Mouse (Mus musculus): ENCODE data around the gene Ncstn. TPM values are rescaled to one million over a fixed set of nuclear protein-coding genes. Genes with fewer than 3 reads are reported as not detected.

Gene Ncstn
- polyA plus RNA-seq (2012; rRNA removed): 60.5 and 77.9 TPM in 2 replicates

DNA sequence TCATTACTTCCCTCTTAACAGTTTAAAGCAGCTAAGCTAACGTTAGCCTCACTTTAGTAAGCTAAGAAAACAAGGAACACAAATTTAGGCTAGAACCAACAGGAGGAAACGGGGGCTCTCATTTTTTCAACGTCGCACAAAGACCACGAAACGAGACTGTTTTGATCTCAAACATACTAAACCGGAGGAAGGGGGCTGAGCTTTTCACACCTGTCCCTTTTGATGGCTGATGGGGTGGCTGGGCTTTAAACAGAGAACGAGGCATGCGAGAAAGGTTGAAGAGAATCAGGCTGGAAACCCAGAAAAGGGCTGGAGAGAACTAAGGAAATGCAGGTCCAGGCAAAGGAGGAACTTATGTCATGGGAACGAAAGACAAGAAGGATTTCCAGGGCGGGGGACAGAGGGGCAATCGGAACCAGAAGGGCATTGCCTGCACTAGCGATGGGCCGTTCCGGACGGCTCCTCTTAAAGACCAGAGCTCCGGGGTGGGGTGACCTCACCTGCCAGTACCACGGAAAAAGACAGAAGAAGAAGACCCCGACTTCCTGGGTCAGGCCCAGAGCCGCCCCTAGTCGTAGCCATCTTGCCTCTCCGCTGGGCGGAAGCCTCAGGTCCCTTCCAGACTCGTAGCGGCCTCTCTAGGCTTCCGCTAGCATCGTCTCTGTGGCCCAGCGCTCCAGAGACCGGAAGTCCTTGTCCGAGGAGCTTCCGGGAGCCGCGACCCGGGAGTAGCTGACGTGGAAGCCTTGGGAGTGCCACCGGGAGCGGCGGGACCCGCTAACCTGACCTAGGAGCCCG is at the start of gene Ncstn, which contains the start of gene Copa:
TSS of gene Ncstn (minus strand) at position 695 of the 798 bp plus-strand sequence.
TSS of gene Copa (plus strand) at position 429 of the 798 bp plus-strand sequence.
- H3K4me1 ChIP-seq (ENCODE audit: control insufficient read depth, insufficient read depth, low read length): no peaks in the 10 kb centered on the region; the same call in 1 of the 2 replicates
- H3K36me3 ChIP-seq (ENCODE audit: control insufficient read depth, insufficient read depth, low read length): no peaks in the 10 kb centered on the region
- peak within 1 kb of the TSS; percentile 84 for H3K27ac ChIP-seq (ENCODE audit: control insufficient read depth, insufficient read depth, low read depth, low read length)
- TF ChIP-seq POLR2A (IDR thresholded peaks at IDR 0.05; ENCODE audit: control insufficient read depth, low read depth, low read length) (peak; percentile 85), CTCF (IDR thresholded peaks at IDR 0.05; ENCODE audit: control insufficient read depth, insufficient read depth, insufficient replicate concordance, low read depth, low read length) (no peak)
- H3K27me3 ChIP-seq (ENCODE audit: control insufficient read depth, insufficient read depth, low read length): no peaks in the 10 kb centered on the region
- peak within 1 kb of the TSS; percentile 96 for H3K4me3 ChIP-seq (ENCODE audit: control insufficient read depth, low read depth, low read length)

GRCm38 (mm10) chr1:172132319-172132718 is 49.7 kb upstream of the Ncstn start:
- TF ChIP-seq CTCF (IDR thresholded peaks at IDR 0.05; ENCODE audit: control insufficient read depth, insufficient read depth, insufficient replicate concordance, low read depth, low read length): no peak
- no peak overlapping the region for H3K27ac ChIP-seq (ENCODE audit: control insufficient read depth, insufficient read depth, low read depth, low read length)
- no peaks in the 10 kb centered on the region for H3K27me3 ChIP-seq (ENCODE audit: control insufficient read depth, insufficient read depth, low read length)
- H3K4me1 ChIP-seq (ENCODE audit: control insufficient read depth, insufficient read depth, low read length): peaks cover 3% of the 10 kb centered on the region
- H3K4me3 ChIP-seq (ENCODE audit: control insufficient read depth, low read depth, low read length): no peak overlapping the region
- H3K36me3 ChIP-seq (ENCODE audit: control insufficient read depth, insufficient read depth, low read length): peaks cover 8% of the 10 kb centered on the region

DNA sequence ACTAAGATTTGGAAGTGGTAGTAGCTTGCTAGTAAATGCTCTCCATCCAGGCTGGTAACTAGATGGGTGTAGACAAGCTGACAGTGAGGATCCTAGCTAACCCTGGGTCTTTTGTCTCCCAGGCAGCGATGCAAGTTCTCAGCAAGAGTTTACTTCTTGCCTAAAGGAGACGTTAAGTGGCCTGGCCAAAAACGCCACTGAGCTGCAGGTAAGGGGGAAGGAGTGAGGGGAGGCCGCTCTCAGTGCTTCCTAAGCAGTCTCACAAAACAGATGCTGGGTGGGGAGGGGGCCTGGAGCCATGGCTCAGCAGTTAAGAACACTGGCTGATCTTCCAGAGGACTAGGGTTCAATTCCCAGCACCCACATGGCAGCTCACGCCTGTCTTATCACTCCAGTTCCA is 47.2 kb upstream of the Ncstn start:
- Histone ChIP-seq H3K4me1 (ENCODE audit: control insufficient read depth, insufficient read depth, low read length) (peaks cover 3% of the 10 kb centered on the region), H3K27me3 (ENCODE audit: control insufficient read depth, insufficient read depth, low read length) (no peaks in the 10 kb centered on the region), H3K36me3 (ENCODE audit: control insufficient read depth, insufficient read depth, low read length) (peaks cover 8% of the 10 kb centered on the region), H3K4me3 (ENCODE audit: control insufficient read depth, low read depth, low read length) (peak overlapping the region; percentile 5; the same call in 1 of the 2 replicates), H3K27ac (ENCODE audit: control insufficient read depth, insufficient read depth, low read depth, low read length) (no peak overlapping the region)
- TF ChIP-seq CTCF (IDR thresholded peaks at IDR 0.05; ENCODE audit: control insufficient read depth, insufficient read depth, insufficient replicate concordance, low read depth, low read length) (no peak), POLR2A (IDR thresholded peaks at IDR 0.05; ENCODE audit: control insufficient read depth, low read depth, low read length) (no peak)

DNA sequence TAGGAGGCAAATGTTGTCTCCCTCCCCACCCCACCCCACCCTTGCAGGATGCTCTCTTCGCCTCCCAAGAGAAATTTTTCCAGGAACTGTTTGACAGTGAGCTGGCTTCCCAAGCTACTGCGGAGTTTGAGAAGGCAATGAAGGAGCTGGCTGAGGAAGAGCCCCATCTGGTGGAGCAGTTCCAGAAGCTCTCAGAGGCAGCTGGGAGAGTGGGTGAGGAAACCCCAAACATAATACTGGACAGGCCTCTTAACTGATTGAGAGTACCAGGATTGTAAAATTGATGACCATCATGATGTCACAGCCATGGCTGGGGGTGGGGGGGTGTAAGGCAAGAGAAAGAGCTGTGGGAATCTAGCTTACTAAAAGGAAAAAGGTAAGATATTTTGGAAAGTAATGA is 46.5 kb upstream of the Ncstn start:
- peaks cover 3% of the 10 kb centered on the region for H3K4me1 ChIP-seq (ENCODE audit: control insufficient read depth, insufficient read depth, low read length)
- H3K27ac ChIP-seq (ENCODE audit: control insufficient read depth, insufficient read depth, low read depth, low read length): no peak overlapping the region
- H3K4me3 ChIP-seq (ENCODE audit: control insufficient read depth, low read depth, low read length): peak overlapping the region; percentile 81
- no peak for TF ChIP-seq POLR2A (IDR thresholded peaks at IDR 0.05; ENCODE audit: control insufficient read depth, low read depth, low read length)
- no peak for TF ChIP-seq CTCF (IDR thresholded peaks at IDR 0.05; ENCODE audit: control insufficient read depth, insufficient read depth, insufficient replicate concordance, low read depth, low read length)
- H3K36me3 ChIP-seq (ENCODE audit: control insufficient read depth, insufficient read depth, low read length): peaks cover 8% of the 10 kb centered on the region
- H3K27me3 ChIP-seq (ENCODE audit: control insufficient read depth, insufficient read depth, low read length): no peaks in the 10 kb centered on the region

DNA sequence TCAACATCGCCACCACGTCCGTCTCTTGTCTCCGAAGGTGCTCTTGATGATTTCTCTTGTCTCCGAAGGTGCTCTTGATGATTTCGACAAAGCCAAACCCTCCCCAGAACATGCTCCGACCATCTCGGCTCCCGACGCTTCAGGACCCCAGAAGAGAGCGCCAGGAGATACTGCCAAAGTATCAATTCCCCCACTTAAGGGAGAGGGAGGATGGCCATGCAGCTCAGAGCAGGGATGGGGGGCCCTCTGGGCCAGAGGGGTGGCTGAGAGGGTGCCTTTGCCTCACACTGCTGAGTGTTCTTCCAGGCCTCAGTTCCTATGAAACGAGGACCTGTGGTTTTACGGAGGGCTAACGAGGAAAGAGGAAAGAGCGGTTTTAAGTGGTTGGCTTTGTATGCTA is 46.0 kb upstream of the Ncstn start:
- Histone ChIP-seq H3K4me1 (ENCODE audit: control insufficient read depth, insufficient read depth, low read length) (peaks cover 3% of the 10 kb centered on the region), H3K4me3 (ENCODE audit: control insufficient read depth, low read depth, low read length) (peak overlapping the region; percentile 81), H3K27ac (ENCODE audit: control insufficient read depth, insufficient read depth, low read depth, low read length) (no peak overlapping the region), H3K27me3 (ENCODE audit: control insufficient read depth, insufficient read depth, low read length) (no peaks in the 10 kb centered on the region), H3K36me3 (ENCODE audit: control insufficient read depth, insufficient read depth, low read length) (peaks cover 6% of the 10 kb centered on the region)
- TF ChIP-seq CTCF (IDR thresholded peaks at IDR 0.05; ENCODE audit: control insufficient read depth, insufficient read depth, insufficient replicate concordance, low read depth, low read length) (no peak), POLR2A (IDR thresholded peaks at IDR 0.05; ENCODE audit: control insufficient read depth, low read depth, low read length) (no peak)

GRCm38 (mm10) chr1:172127487-172127886 is 44.9 kb upstream of the Ncstn start:
- TF ChIP-seq CTCF (IDR thresholded peaks at IDR 0.05; ENCODE audit: control insufficient read depth, insufficient read depth, insufficient replicate concordance, low read depth, low read length) (no peak), POLR2A (IDR thresholded peaks at IDR 0.05; ENCODE audit: control insufficient read depth, low read depth, low read length) (no peak)
- Histone ChIP-seq H3K36me3 (ENCODE audit: control insufficient read depth, insufficient read depth, low read length) (peaks cover 5% of the 10 kb centered on the region), H3K4me1 (ENCODE audit: control insufficient read depth, insufficient read depth, low read length) (peaks cover 3% of the 10 kb centered on the region), H3K27ac (ENCODE audit: control insufficient read depth, insufficient read depth, low read depth, low read length) (0 out of 2 replicates have a peak overlapping the region, but pooled peaks have one; percentile 42), H3K27me3 (ENCODE audit: control insufficient read depth, insufficient read depth, low read length) (no peaks in the 10 kb centered on the region), H3K4me3 (ENCODE audit: control insufficient read depth, low read depth, low read length) (peak overlapping the region; percentile 100)

DNA sequence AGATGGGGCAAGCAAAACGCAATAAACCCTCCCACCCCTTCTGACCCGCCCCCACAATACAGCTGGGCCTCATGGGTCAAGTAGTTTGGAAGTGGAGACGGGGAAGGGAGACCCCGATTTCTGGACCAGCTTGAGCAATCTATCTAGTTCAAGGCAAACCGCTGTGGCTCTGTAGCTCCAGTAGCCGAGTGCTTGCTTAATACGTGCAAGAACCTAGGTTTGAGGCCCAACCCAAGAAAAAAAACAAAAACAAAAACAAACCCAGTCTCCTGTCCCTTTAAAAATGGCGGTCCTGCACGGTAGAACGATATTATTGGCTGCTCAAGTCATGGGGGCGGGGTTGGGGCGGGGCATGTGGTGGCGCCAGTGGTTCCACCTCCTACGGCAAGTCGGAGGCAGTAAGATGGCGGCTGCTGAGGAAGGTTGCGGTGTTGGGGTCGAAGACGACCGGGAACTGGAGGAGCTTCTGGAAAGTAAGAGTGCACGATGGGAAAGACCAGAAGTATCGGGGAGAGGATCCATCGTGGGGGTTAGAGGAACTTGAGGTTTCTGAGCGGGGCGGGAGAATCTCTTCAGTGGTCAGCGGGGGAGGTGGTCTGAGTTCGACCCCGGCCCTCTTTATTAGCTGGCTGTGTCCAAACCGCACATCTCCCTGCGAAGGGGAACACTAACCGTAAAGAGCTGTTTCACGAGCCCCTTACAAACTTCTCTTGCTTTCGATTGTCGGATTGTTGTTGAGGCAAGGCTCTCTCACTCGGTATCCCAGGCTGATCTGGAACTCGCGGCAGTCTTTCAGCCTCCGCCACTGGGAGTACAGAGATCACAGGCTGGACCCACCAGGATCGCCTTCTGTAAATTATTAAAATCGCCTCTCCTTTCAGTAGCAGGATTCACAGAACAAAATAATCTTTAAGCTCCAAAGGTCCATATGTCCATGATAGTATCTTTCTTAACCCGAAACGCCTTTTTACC is 44.1 kb upstream of the Ncstn start, which contains the start of gene Pex19:
TSS of gene Pex19 (plus strand) at position 380 of the 972 bp plus-strand sequence.
- Histone ChIP-seq H3K27ac (ENCODE audit: control insufficient read depth, insufficient read depth, low read depth, low read length) (peak within 1 kb of the TSS; percentile 90), H3K4me3 (ENCODE audit: control insufficient read depth, low read depth, low read length) (peak within 1 kb of the TSS; percentile 100), H3K36me3 (ENCODE audit: control insufficient read depth, insufficient read depth, low read length) (peaks cover 5% of the 10 kb centered on the region), H3K4me1 (ENCODE audit: control insufficient read depth, insufficient read depth, low read length) (peaks cover 3% of the 10 kb centered on the region), H3K27me3 (ENCODE audit: control insufficient read depth, insufficient read depth, low read length) (no peaks in the 10 kb centered on the region)
- no peak for TF ChIP-seq CTCF (IDR thresholded peaks at IDR 0.05; ENCODE audit: control insufficient read depth, insufficient read depth, insufficient replicate concordance, low read depth, low read length)
- TF ChIP-seq POLR2A (IDR thresholded peaks at IDR 0.05; ENCODE audit: control insufficient read depth, low read depth, low read length): peak; percentile 68

All from testis, adult 2 months (tissue).